Comparison of ENCODE assay signal across 12 mouse cellular contexts in the genomic region with DNA sequence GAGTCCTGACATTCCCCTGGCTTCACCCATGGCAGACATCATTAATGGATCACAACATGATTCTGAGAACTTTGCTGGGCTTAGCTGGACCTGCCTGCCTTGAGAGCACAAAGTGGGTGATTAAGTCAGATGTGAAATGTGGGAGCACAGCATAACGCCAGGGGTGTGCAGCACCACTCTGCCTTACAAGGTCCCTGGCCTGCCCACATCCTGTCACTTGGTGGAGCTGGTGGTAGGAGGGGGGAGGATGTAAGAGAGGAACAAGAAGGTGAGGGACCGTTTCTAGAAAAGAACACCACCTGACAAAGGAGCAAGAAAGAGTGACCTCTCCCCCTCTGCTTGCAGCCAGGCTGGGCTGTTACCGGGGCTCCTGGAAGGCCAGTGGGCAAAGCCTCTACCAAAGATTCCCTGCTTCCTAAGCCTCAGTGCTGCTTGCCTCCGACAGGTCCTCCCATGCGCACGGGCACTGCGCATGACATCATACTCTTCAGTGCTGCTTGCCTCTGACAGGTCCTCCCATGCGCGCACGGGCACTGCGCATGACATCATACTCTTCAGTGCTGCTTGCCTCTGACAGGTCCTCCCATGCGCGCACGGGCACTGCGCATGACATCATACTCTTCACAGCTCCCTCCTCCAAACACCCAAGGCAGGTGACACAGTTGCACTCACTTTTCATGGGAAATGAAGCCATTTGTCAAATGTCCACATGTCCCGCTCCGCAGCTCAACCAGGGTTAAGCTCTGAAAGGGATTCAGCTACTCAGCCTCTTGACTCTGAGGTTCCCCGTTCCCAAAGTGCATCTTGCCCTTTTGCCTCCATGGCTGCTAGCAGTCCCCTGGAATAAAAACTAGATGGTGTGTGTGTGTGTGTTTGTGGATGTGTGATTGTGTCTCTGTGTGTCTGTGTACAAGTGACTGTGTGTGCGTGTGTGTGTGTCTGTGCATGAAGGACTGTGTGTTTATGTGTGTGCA.
DNase-seq lines count a peak whose midpoint lies in the region; ATAC-seq and TF ChIP-seq lines count a peak whose summit lies in the region.
"Had no signal": no experiment of that assay in that cellular context is flagged by ENCODE, and none has a peak within 500 bp of the region (broad histone marks: within the 10 kb centered on the region; RNA-seq: fewer than 3 reads in every experiment).

No protein-coding gene starts in this region.

- no peak for TF ChIP-seq CTCF in hindbrain, postnatal 0 days (IDR thresholded peaks at IDR 0.05; ENCODE audit: low read depth)

- H3K9me3 ChIP-seq in forebrain, embryonic 14.5 days (replicated peaks; ENCODE audit: control insufficient read depth, low read length) = peaks cover 14% of the 10 kb centered on the region
- peaks cover 11% of the 10 kb centered on the region; the same call in 1 of the 2 replicates for H3K9me3 ChIP-seq in hindbrain, postnatal 0 days (ENCODE audit: low read length)
- H3K9me3 ChIP-seq in neural tube, embryonic 13.5 days = peaks cover 22% of the 10 kb centered on the region

- H3K36me3 ChIP-seq in forebrain, embryonic 14.5 days (ENCODE audit: control insufficient read depth, insufficient read depth, low read length) = no peaks in the 10 kb centered on the region
- no peaks in the 10 kb centered on the region for H3K36me3 ChIP-seq in hindbrain, postnatal 0 days (ENCODE audit: insufficient read depth, low read length)
- no peaks in the 10 kb centered on the region for H3K36me3 ChIP-seq in neural tube, embryonic 13.5 days

- H3K4me2 ChIP-seq in forebrain, embryonic 14.5 days (ENCODE audit: low read length) = no peak overlapping the region
- no peak overlapping the region for H3K4me2 ChIP-seq in hindbrain, postnatal 0 days (ENCODE audit: low read depth, low read length)
- no peak overlapping the region for H3K4me2 ChIP-seq in neural tube, embryonic 13.5 days

- H3K27me3 ChIP-seq in forebrain, embryonic 14.5 days (replicated peaks; ENCODE audit: control insufficient read depth, insufficient read depth, low read length) = peaks cover 5% of the 10 kb centered on the region; the same call in 1 of the 2 replicates
- H3K27me3 ChIP-seq in hindbrain, postnatal 0 days (ENCODE audit: insufficient read depth, low read length) = 0 out of 2 replicates have a peak, but pooled peaks cover 4% of the 10 kb centered on the region
- H3K27me3 ChIP-seq in neural tube, embryonic 13.5 days = peaks cover 77% of the 10 kb centered on the region

- 0 out of 2 replicates have a peak, but pooled peaks have one; percentile 13 for ATAC-seq in frontal cortex, adult (ENCODE audit: low TSS enrichment)
- ATAC-seq in forebrain, embryonic 14.5 days = peak; percentile 60
- peak; percentile 88 for ATAC-seq in hindbrain, postnatal 0 days
- ATAC-seq in neural tube, embryonic 13.5 days (ENCODE audit: low read depth) = peak; percentile 45; the same call in 1 of the 2 replicates
- ATAC-seq in megakaryocyte-erythroid progenitor cell, adult 5-6 weeks (replicated peaks; ENCODE audit: low FRiP score, low TSS enrichment, poor library complexity, severe bottlenecking) = no peak

- no peak overlapping the region for H3K9ac ChIP-seq in forebrain, embryonic 14.5 days (ENCODE audit: low read length)
- H3K9ac ChIP-seq in hindbrain, postnatal 0 days (replicated peaks; ENCODE audit: low read length) = no peak overlapping the region
- H3K9ac ChIP-seq in neural tube, embryonic 13.5 days = no peak overlapping the region

- no peak for DNase-seq in frontal cortex, postnatal 10 days (ENCODE audit: low spot score in 2 of 2)
- peak; percentile 36 for DNase-seq in forebrain, embryonic 14.5 days (ENCODE audit: low spot score)
- no peak for DNase-seq in hindbrain, postnatal 0 days (ENCODE audit: low spot score)
- DNase-seq in urinary bladder, postnatal 4 days (ENCODE audit: low spot score in 2 of 2) = no peak
- no peak for DNase-seq in embryo, embryonic 10.5 days (ENCODE audit: low spot score)
- DNase-seq: cerebellum, postnatal 36 days; kidney, postnatal 25 days; thymus, postnatal 36 days had no signal

- WGBS in forebrain, embryonic 14.5 days = 30% methylated on average over 19 of the region's 19 CpGs
- WGBS in hindbrain, postnatal 0 days = 35% methylated on average over 19 of the region's 19 CpGs
- 28% methylated on average over 19 of the region's 19 CpGs for WGBS in neural tube, embryonic 13.5 days

- H3K4me3 ChIP-seq in forebrain, embryonic 14.5 days (ENCODE audit: low read depth, low read length) = no peak overlapping the region
- H3K4me3 ChIP-seq in hindbrain, postnatal 0 days (ENCODE audit: low read length) = no peak overlapping the region
- H3K4me3 ChIP-seq in neural tube, embryonic 13.5 days = no peak overlapping the region
- H3K4me3 ChIP-seq: left cerebral cortex, adult 2 months had no signal

- H3K27ac ChIP-seq in forebrain, embryonic 14.5 days (ENCODE audit: low read depth, low read length) = peak overlapping the region; percentile 91; the same call in 1 of the 2 replicates
- no peak overlapping the region for H3K27ac ChIP-seq in hindbrain, postnatal 0 days
- no peak overlapping the region for H3K27ac ChIP-seq in neural tube, embryonic 13.5 days (replicated peaks)
- H3K27ac ChIP-seq: left cerebral cortex, adult 2 months had no signal

- peaks cover 21% of the 10 kb centered on the region for H3K4me1 ChIP-seq in forebrain, embryonic 14.5 days (ENCODE audit: control insufficient read depth, insufficient read depth, low read length)
- H3K4me1 ChIP-seq in hindbrain, postnatal 0 days (ENCODE audit: insufficient read depth, low read length) = no peaks in the 10 kb centered on the region
- peaks cover 27% of the 10 kb centered on the region for H3K4me1 ChIP-seq in neural tube, embryonic 13.5 days (replicated peaks)
